Mouse (Mus musculus) brain, embryonic 14.5 days (tissue): ENCODE measurements at regions not wholly inside any gene's neighbourhood (a gene's known extent, or its start where the extent isn't known, plus 50 kb on each side); places are given as distances from the start of the nearest gene placed in this dataset.

ENCODE experiments used
- CTCF ChIP-seq: fragments of 200-500 bp; IDR thresholded peaks from 2 replicates; pipeline ENCODE4 v1.5.1; 2012; ENCODE audit warnings: inconsistent platforms, mild to moderate bottlenecking, moderate library complexity, borderline replicate concordance; ENCODE audit not compliant: insufficient read depth, insufficient read length; ENCODE audit errors: extremely low read depth
- POLR2A ChIP-seq: fragments of 200-500 bp; IDR thresholded peaks from 2 replicates; pipeline ENCODE4 v1.6.1; 2012; ENCODE audit warnings: mild to moderate bottlenecking, inconsistent platforms, borderline replicate concordance; ENCODE audit not compliant: poor library complexity, insufficient read depth, insufficient read length, severe bottlenecking; ENCODE audit errors: extremely low read depth

- TF ChIP-seq POLR2A, result no peak
- no peak for TF ChIP-seq CTCF
These were observed 122.9 kb upstream of the Cpsf6 start for GRCm38 (mm10) chr10:117502731-117503130.
